Mouse (Mus musculus) hindbrain, embryonic 12.5 days (tissue): Measurements from ENCODE around the gene Ankrd6. TPM values are rescaled to one million over a fixed set of nuclear protein-coding genes. Genes with fewer than 3 reads are reported as not detected.

ENCODE experiments used
- ATAC-seq: fragments of 200-750 bp; cut with Nextera tagmentation; 2 replicates; pipeline ENCODE4 v1.8.0; 2017; ENCODE audit warnings: moderate TSS enrichment; ENCODE audit not compliant: low FRiP score
- H3K27ac ChIP-seq: fragments of 300-500 bp; sonication (generic); 2 replicates; pipeline ENCODE4 v1.5.1; 2016; ENCODE audit warnings: mild to moderate bottlenecking
- H3K27me3 ChIP-seq: fragments of 300-500 bp; sonication (generic); 2 replicates; pipeline ENCODE4 v1.6.1; 2016; ENCODE audit warnings: mild to moderate bottlenecking
- H3K36me3 ChIP-seq: fragments of 300-500 bp; sonication (generic); 2 replicates; pipeline ENCODE4 v1.6.1; 2016; ENCODE audit warnings: mild to moderate bottlenecking
- H3K4me1 ChIP-seq: fragments of 300-500 bp; sonication (generic); 2 replicates; pipeline ENCODE4 v1.6.1; 2016
- H3K4me2 ChIP-seq: fragments of 300-500 bp; sonication (generic); replicated peaks from 2 replicates; pipeline ENCODE4 v1.6.1; 2016; ENCODE audit warnings: mild to moderate bottlenecking
- H3K4me3 ChIP-seq: fragments of 300-500 bp; sonication (generic); 2 replicates; pipeline ENCODE4 v1.5.1; 2016; ENCODE audit warnings: mild to moderate bottlenecking
- H3K9ac ChIP-seq: fragments of 300-500 bp; sonication (generic); 2 replicates; pipeline ENCODE4 v1.6.1; 2016; ENCODE audit warnings: mild to moderate bottlenecking, moderate library complexity
- H3K9me3 ChIP-seq: fragments of 300-500 bp; sonication (generic); replicated peaks from 2 replicates; pipeline ENCODE4 v1.6.1; 2016; ENCODE audit warnings: mild to moderate bottlenecking
- WGBS: fragments of 180-500 bp; shearing (Covaris S2); methylation state at CpG from one replicate; pipeline ENCODE4 v1.1.7; 2016; 5-methylcytosine and 5-hydroxymethylcytosine counted together
- polyA plus RNA-seq: library from polyadenylated mRNA; unstranded; fragments of >200 nt; fragmentation: Nextera tagmentation; extraction: Ambion mirVana; gene quantifications from 2 replicates; pipeline ENCODE4 v1.2.1, GENCODE M21; 2016

Ankrd6 gene
- 25.7 and 27.5 TPM in 2 replicates for polyA plus RNA-seq

- Histone ChIP-seq H3K27me3 (peaks cover 10% of the 10 kb centered on the region; the same call in 1 of the 2 replicates), H3K4me3 (peak within 1 kb of the TSS; percentile 71), H3K27ac (0 out of 2 replicates have a peak within 1 kb of the TSS, but pooled peaks have one; percentile 19), H3K9ac (peak within 1 kb of the TSS; percentile 67), H3K4me2 (peak within 1 kb of the TSS; percentile 86), H3K4me1 (peaks cover 28% of the 10 kb centered on the region), H3K36me3 (no peaks in the 10 kb centered on the region), H3K9me3 (no peaks in the 10 kb centered on the region)
- under 1% methylated on average over 66 of the region's 66 CpGs for WGBS
- ATAC-seq = peak; percentile 94
These were observed at the start of gene Ankrd6 for GRCm38 (mm10) chr4:32950356-32951034. Gene Ankrd6, minus strand, starts transcription at chr4:32950841.

- no peaks in the 10 kb centered on the region for H3K4me1 ChIP-seq
- 94% methylated on average over 8 of the region's 8 CpGs for WGBS
- ATAC-seq = no peak
- H3K4me2 ChIP-seq = no peak overlapping the region
- H3K27ac ChIP-seq = no peak overlapping the region
- H3K4me3 ChIP-seq = no peak overlapping the region
- no peak overlapping the region for H3K9ac ChIP-seq
- H3K36me3 ChIP-seq = peaks cover 7% of the 10 kb centered on the region; the same call in 1 of the 2 replicates
- H3K27me3 ChIP-seq = no peaks in the 10 kb centered on the region
- no peaks in the 10 kb centered on the region for H3K9me3 ChIP-seq
These were observed 48.4 kb upstream of the Ankrd6 start for GRCm38 (mm10) chr4:32998996-32999395.

GRCm38 (mm10) chr4:32997571-32997970 lies 46.9 kb upstream of the Ankrd6 start:
- Histone ChIP-seq H3K27ac (no peak overlapping the region), H3K27me3 (no peaks in the 10 kb centered on the region), H3K9me3 (no peaks in the 10 kb centered on the region), H3K36me3 (peaks cover 7% of the 10 kb centered on the region; the same call in 1 of the 2 replicates), H3K4me2 (no peak overlapping the region), H3K9ac (no peak overlapping the region), H3K4me1 (no peaks in the 10 kb centered on the region), H3K4me3 (no peak overlapping the region)
- no peak for ATAC-seq
- 88% methylated on average over 5 of the region's 5 CpGs for WGBS

DNA sequence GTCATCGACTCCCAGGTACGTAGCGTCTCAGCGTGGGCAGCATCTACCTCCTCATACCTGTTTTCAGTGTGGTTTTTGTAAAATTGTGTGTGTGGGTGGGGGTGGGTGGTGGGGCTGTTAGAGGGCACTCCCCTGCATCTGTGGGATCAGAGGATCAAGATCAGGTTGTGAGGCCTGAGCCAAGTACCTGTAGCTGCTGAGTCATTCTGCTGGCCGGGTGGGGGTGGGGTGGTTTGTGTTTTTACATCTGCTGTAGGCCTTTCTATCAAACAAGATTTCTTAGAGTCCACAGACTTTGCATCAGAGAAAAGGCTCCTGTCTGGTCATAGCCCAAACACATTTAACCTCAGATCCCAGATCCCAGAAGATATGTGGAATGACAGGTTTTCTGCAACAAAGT lies 45.4 kb upstream of the Ankrd6 start:
- no peak for ATAC-seq
- no peak overlapping the region for H3K4me2 ChIP-seq
- peaks cover 7% of the 10 kb centered on the region; the same call in 1 of the 2 replicates for H3K36me3 ChIP-seq
- no peak overlapping the region for H3K27ac ChIP-seq
- no peaks in the 10 kb centered on the region for H3K27me3 ChIP-seq
- no peaks in the 10 kb centered on the region for H3K9me3 ChIP-seq
- no peak overlapping the region for H3K4me3 ChIP-seq
- no peak overlapping the region for H3K9ac ChIP-seq
- WGBS = 95% methylated on average over 5 of the region's 5 CpGs
- no peaks in the 10 kb centered on the region for H3K4me1 ChIP-seq

DNA sequence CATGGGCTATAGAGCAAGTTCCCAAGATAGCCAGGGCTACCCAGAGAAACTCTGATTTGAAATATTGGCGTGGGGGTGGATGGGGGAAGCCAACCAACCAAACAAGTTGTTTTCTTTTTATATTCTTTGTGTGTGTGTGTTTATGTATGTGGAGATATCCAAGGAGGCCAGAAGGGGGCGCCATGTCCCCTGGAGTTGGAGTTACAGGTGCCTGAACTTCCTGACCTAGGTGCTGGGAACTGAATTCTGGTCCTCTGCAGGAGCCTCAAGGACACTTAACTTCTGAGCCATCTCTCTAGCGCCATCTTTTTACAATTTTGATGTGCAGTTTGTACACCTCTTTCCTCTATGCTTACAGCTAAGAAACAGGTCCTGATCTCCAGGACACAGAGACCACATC lies 43.5 kb upstream of the Ankrd6 start:
- H3K9ac ChIP-seq = no peak overlapping the region
- no peaks in the 10 kb centered on the region for H3K9me3 ChIP-seq
- peaks cover 7% of the 10 kb centered on the region; the same call in 1 of the 2 replicates for H3K36me3 ChIP-seq
- 61% methylated on average over 3 of the region's 3 CpGs for WGBS
- H3K4me2 ChIP-seq = no peak overlapping the region
- H3K4me1 ChIP-seq = no peaks in the 10 kb centered on the region
- H3K27me3 ChIP-seq = no peaks in the 10 kb centered on the region
- no peak overlapping the region for H3K27ac ChIP-seq
- no peak overlapping the region for H3K4me3 ChIP-seq
- no peak for ATAC-seq

DNA sequence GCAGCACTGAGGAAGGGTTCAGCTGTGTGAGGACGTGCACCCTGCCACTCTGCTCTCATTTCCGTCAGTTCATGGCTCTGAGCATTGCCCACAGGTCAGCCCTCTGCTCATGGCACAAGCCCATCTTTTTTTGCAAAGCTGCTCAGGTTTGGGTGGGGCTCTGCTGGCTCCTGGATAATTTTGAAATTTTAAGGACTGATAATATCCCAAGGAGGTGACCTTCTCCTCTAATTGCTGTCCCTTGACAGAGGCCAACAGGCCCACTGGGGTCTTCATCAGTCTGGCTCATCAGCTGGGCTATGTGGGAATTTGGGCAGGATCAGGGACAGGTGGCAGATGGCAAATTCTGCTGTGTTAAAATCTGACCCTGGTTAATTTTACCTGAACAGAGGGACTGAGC lies 38.7 kb upstream of the Ankrd6 start:
- no peaks in the 10 kb centered on the region for H3K36me3 ChIP-seq
- H3K4me1 ChIP-seq = peaks cover 18% of the 10 kb centered on the region
- H3K9ac ChIP-seq = no peak overlapping the region
- 78% methylated on average over 2 of the region's 2 CpGs for WGBS
- no peak overlapping the region for H3K4me2 ChIP-seq
- H3K27me3 ChIP-seq = no peaks in the 10 kb centered on the region
- H3K4me3 ChIP-seq = no peak overlapping the region
- no peak for ATAC-seq
- H3K27ac ChIP-seq = no peak overlapping the region
- H3K9me3 ChIP-seq = no peaks in the 10 kb centered on the region

DNA sequence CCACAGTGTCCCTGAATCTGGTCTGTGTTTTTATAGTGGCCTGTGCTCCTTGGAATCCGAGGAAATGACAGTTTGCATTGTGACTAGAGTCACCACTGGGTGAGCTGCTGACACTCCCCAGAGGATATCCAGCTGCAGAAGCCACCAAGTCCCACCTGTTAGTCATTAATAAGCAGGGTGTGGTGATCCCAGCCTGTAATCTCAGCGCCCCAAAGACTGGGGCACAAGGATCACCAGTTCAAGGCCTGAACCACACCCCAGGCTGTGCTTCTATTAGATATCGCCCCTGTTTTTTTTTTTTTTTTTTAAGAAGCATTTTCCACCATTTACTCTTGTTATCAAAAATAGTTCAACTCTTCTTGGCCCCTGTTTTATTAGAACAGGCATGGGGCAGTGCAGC lies 36.4 kb upstream of the Ankrd6 start:
- Histone ChIP-seq H3K27me3 (no peaks in the 10 kb centered on the region), H3K27ac (no peak overlapping the region), H3K4me1 (peaks cover 23% of the 10 kb centered on the region), H3K9ac (no peak overlapping the region), H3K4me2 (no peak overlapping the region), H3K4me3 (no peak overlapping the region), H3K9me3 (no peaks in the 10 kb centered on the region), H3K36me3 (no peaks in the 10 kb centered on the region)
- WGBS = 63% methylated on average over 3 of the region's 3 CpGs
- no peak for ATAC-seq

DNA sequence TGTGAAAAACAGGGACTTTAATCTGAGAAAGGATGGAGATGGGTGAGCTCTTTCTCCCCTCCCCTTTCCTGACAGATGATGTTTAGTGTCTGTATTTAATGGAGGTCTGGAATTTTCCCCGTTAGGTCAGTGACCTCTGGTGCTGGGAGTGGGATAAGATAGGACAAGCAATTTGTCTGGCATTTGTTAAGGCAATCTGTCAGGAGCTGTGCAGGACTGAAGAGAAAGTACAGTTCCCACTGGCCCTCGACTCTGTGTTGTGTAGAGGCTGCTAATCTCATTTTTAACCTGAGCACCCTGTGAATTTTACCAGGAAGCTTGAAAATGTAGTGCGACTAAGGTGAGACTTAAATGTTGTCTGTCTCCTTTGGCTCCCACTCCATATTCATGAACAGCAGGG lies 35.0 kb upstream of the Ankrd6 start:
- Histone ChIP-seq H3K36me3 (no peaks in the 10 kb centered on the region), H3K27me3 (0 out of 2 replicates have a peak, but pooled peaks cover 4% of the 10 kb centered on the region), H3K4me2 (peak overlapping the region; percentile 95), H3K27ac (peak overlapping the region; percentile 66), H3K9ac (no peak overlapping the region), H3K9me3 (no peaks in the 10 kb centered on the region), H3K4me3 (no peak overlapping the region), H3K4me1 (peaks cover 23% of the 10 kb centered on the region)
- WGBS = 1% methylated on average over 3 of the region's 3 CpGs
- no peak for ATAC-seq

DNA sequence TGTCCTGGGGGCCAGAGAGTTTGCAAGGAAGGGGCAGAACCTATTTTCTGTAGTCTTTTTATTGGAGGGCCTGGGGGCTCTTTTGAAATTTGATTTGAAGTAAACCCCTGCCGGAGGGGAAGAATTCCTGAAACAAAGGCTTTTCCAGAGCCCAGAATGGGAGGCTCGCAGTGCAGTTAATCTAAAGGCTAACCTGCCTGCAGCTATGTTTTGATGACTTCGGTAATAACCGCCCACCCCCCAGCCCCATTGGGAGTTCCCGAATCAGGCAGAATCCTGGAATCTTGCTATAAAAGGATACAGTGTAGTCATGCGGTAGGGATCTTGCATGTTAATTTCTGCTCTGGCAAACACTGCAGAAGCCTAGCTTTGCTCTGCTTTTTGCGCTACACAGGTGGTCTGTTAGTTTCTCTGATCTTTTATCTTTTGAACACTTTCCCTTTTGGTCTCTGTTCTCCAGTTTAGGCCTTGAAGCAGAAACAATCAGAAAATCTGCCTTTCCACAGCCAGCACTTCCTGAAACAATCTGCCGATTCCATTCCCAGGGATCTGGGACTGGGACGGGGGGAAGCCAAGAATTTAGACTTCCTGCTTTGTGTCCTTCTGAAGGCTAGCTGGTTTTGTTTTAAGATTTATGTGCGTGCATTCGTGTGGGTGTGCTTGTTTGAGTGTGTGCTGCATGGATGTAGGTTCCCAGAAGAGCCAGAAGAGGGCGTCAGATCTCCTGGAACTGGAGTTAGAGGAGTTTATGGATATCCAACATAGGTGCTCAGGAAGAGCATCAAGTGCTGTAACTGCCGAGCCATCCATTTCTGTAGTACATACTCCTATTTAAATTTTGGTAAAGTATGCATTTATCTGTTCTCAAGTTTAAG lies 34.4 kb upstream of the Ankrd6 start:
- H3K27ac ChIP-seq = peak overlapping the region; percentile 86
- peak overlapping the region; percentile 87 for H3K9ac ChIP-seq
- peak overlapping the region; percentile 95 for H3K4me2 ChIP-seq
- peaks cover 23% of the 10 kb centered on the region for H3K4me1 ChIP-seq
- peak overlapping the region; percentile 71 for H3K4me3 ChIP-seq
- H3K9me3 ChIP-seq = no peaks in the 10 kb centered on the region
- no peak for ATAC-seq
- WGBS = 9% methylated on average over 13 of the region's 13 CpGs
- H3K27me3 ChIP-seq = 0 out of 2 replicates have a peak, but pooled peaks cover 4% of the 10 kb centered on the region
- H3K36me3 ChIP-seq = no peaks in the 10 kb centered on the region

- under 1% methylated on average over 13 of the region's 13 CpGs for WGBS
- ATAC-seq = no peak
- H3K4me1 ChIP-seq = peaks cover 23% of the 10 kb centered on the region
These were observed 33.6 kb upstream of the Ankrd6 start for GRCm38 (mm10) chr4:32984242-32984641.

DNA sequence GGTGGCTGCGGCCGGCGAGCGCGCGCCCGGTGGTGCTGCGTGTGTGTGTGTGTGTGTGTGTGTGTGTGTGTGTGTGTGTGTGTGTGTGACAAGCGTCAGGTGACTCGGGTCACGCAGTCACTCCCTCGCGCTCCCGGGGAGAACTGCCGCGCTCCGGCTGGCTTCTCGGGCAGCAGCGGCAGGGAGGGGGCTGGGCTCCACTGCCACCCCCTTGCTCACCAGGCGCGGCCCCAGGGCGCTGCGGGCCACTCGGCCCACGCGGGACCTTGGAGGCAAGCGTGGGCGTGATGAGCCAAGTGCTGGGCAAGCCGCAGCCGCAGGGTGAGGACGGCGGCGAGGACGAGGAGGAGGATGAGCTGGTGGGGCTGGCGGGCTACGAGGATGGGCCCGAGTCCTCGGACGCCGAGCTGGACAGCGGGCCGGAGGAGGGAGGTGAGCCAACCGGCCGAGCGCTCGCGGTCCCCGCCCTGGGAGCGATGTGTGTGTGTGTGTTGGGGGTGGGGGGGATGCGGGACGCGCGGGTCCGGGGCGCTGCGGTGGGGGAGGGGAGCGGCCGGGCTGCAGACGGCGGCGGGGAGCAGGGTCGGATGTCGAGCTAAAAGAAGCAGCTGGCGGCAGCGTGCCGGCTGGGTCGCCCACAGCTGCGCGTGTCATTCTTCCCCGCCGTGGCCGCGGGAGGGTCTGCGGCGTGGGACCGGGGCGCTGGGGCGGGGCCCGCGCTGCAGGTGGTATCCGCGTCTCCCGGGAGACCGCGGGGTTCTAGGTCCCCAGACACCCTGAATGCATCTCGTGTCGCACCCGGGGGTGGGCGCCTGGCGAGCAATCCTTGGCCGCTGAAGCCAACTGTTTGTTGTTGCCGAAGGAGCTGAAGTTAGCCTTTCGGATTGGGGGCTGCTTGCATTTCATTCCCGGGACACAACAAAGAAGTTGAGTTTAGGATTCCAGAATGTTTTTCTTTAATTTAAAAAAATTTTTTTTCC lies 32.8 kb upstream of the Ankrd6 start:
- Histone ChIP-seq H3K36me3 (no peaks in the 10 kb centered on the region), H3K4me1 (peaks cover 23% of the 10 kb centered on the region)
- under 1% methylated on average over 86 of the region's 94 CpGs for WGBS

More at GRCm38 (mm10) chr4:32984242-32984641, 33.6 kb upstream of the Ankrd6 start:
- 0 out of 2 replicates have a peak, but pooled peaks cover 4% of the 10 kb centered on the region for H3K27me3 ChIP-seq
- H3K9ac ChIP-seq = peak overlapping the region; percentile 87
- peak overlapping the region; percentile 95 for H3K4me2 ChIP-seq
- H3K4me3 ChIP-seq = peak overlapping the region; percentile 71
- H3K36me3 ChIP-seq = no peaks in the 10 kb centered on the region
- peak overlapping the region; percentile 86 for H3K27ac ChIP-seq
- H3K9me3 ChIP-seq = no peaks in the 10 kb centered on the region

More for the DNA sequence above, 32.8 kb upstream of the Ankrd6 start:
- Histone ChIP-seq H3K9me3 (no peaks in the 10 kb centered on the region), H3K9ac (peak overlapping the region; percentile 87), H3K4me2 (peak overlapping the region; percentile 95), H3K4me3 (peak overlapping the region; percentile 71), H3K27ac (peak overlapping the region; percentile 86), H3K27me3 (0 out of 2 replicates have a peak, but pooled peaks cover 4% of the 10 kb centered on the region)
- peak; percentile 80 for ATAC-seq
